Mouse (Mus musculus): ENCODE results near the gene Opcml. TPM values are rescaled to one million over a fixed set of nuclear protein-coding genes. Genes with fewer than 3 reads are reported as not detected.
A peak's percentile ranks its signal among the peaks of the same experiment; 100 is the strongest.

Gene Opcml
- polyA plus RNA-seq, 1 experiment: 88.3 TPM

- no peaks in the 10 kb centered on the region for H3K4me1 ChIP-seq (ENCODE audit: control insufficient read depth, insufficient read depth, low read length)
- TF ChIP-seq POLR2A (IDR thresholded peaks at IDR 0.05; ENCODE audit: extremely low read depth, insufficient read depth, low read length): 0 out of 2 replicates have a peak, but pooled peaks have one; percentile 27
- no peak for TF ChIP-seq CTCF (IDR thresholded peaks at IDR 0.05; ENCODE audit: extremely low read depth, insufficient read depth, low read length)
- H3K4me3 ChIP-seq (ENCODE audit: insufficient read depth, low read length): peak overlapping the region; percentile 90
- H3K27ac ChIP-seq (ENCODE audit: insufficient read depth, low read length): peak overlapping the region; percentile 63
These were observed 1.7 kb downstream of the Opcml start for GRCm38 (mm10) chr9:27792226-27792625.

GRCm38 (mm10) chr9:27792994-27793393, 2.4 kb downstream of the Opcml start:
- H3K4me1 ChIP-seq (ENCODE audit: control insufficient read depth, insufficient read depth, low read length): no peaks in the 10 kb centered on the region
- TF ChIP-seq POLR2A (IDR thresholded peaks at IDR 0.05; ENCODE audit: extremely low read depth, insufficient read depth, low read length): no peak
- no peak for TF ChIP-seq CTCF (IDR thresholded peaks at IDR 0.05; ENCODE audit: extremely low read depth, insufficient read depth, low read length)
- no peak overlapping the region for H3K27ac ChIP-seq (ENCODE audit: insufficient read depth, low read length)
- H3K4me3 ChIP-seq (ENCODE audit: insufficient read depth, low read length): peak overlapping the region; percentile 90

- Histone ChIP-seq H3K27ac (ENCODE audit: insufficient read depth, low read length) (no peak overlapping the region), H3K4me3 (ENCODE audit: insufficient read depth, low read length) (no peak overlapping the region), H3K4me1 (ENCODE audit: control insufficient read depth, insufficient read depth, low read length) (no peaks in the 10 kb centered on the region)
- TF ChIP-seq POLR2A (IDR thresholded peaks at IDR 0.05; ENCODE audit: extremely low read depth, insufficient read depth, low read length) (no peak), CTCF (IDR thresholded peaks at IDR 0.05; ENCODE audit: extremely low read depth, insufficient read depth, low read length) (no peak)
These were observed 6.0 kb downstream of the Opcml start for GRCm38 (mm10) chr9:27796535-27796934.

DNA sequence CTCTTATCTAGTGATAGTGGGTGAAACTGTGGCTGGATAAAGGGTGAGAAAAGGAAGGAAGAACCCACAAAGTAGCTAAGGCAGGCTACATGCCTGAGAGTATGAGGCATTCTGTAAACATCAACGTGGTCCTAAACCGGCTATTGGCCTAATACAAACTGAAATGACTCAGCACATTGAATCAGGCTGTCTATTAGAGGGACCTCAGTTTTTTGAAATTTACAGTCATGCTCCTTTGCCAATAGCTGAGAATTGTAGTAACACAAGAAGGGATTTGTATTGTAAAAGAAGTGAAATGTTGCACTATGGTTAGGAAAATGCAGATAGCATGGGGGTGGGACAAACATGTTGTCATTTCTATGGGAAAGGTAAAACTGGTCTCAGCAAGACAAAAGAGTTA, 10.4 kb downstream of the Opcml start:
- no peak overlapping the region for H3K4me3 ChIP-seq (ENCODE audit: insufficient read depth, low read length)
- H3K27ac ChIP-seq (ENCODE audit: insufficient read depth, low read length): no peak overlapping the region
- peaks cover 1% of the 10 kb centered on the region for H3K4me1 ChIP-seq (ENCODE audit: control insufficient read depth, insufficient read depth, low read length)
- TF ChIP-seq CTCF (IDR thresholded peaks at IDR 0.05; ENCODE audit: extremely low read depth, insufficient read depth, low read length) (no peak), POLR2A (IDR thresholded peaks at IDR 0.05; ENCODE audit: extremely low read depth, insufficient read depth, low read length) (no peak)

DNA sequence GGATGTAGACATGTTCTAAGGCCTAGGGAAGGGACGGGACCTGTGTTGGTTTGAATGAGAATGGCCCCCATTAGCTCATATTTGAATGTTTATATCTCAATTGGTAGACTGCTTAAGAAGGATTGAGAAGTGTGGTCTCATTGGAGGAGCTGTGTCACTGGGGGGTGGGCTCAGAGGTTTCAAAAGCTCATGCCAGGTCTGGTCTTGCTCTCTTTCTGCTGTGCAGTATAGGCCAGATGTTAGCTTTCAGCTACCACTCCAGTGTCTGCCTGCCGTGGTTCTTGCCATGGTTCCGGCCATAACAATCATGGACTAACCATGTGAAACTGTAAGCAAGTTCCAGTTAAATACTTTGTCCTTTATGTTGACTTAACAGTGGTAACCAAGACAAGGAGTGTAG, 11.2 kb downstream of the Opcml start:
- TF ChIP-seq POLR2A (IDR thresholded peaks at IDR 0.05; ENCODE audit: extremely low read depth, insufficient read depth, low read length) (no peak), CTCF (IDR thresholded peaks at IDR 0.05; ENCODE audit: extremely low read depth, insufficient read depth, low read length) (no peak)
- Histone ChIP-seq H3K4me3 (ENCODE audit: insufficient read depth, low read length) (no peak overlapping the region), H3K4me1 (ENCODE audit: control insufficient read depth, insufficient read depth, low read length) (peaks cover 1% of the 10 kb centered on the region), H3K27ac (ENCODE audit: insufficient read depth, low read length) (no peak overlapping the region)

GRCm38 (mm10) chr9:27802379-27802778, 11.8 kb downstream of the Opcml start:
- H3K4me3 ChIP-seq (ENCODE audit: insufficient read depth, low read length): no peak overlapping the region
- H3K27ac ChIP-seq (ENCODE audit: insufficient read depth, low read length): no peak overlapping the region
- H3K4me1 ChIP-seq (ENCODE audit: control insufficient read depth, insufficient read depth, low read length): peaks cover 1% of the 10 kb centered on the region
- no peak for TF ChIP-seq CTCF (IDR thresholded peaks at IDR 0.05; ENCODE audit: extremely low read depth, insufficient read depth, low read length)
- no peak for TF ChIP-seq POLR2A (IDR thresholded peaks at IDR 0.05; ENCODE audit: extremely low read depth, insufficient read depth, low read length)

DNA sequence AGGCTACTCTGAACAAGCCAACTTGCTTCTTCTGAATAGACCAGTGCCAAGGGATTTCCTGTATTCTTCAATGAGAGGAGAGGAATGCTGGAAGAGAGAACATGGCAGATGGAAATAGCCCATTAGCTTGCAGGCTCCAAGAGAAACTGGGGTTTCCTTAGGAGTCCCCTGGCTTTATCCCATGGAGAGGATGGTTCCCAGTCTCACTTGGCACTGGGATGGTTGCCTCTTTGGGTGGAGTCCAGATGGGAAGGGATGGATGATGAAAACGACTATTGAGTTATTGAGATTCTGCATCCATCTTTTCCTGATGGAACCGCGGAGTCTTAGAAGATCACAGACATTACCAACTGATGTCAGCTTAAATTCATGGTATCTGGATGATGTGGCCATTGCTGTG, 13.9 kb downstream of the Opcml start:
- Histone ChIP-seq H3K4me3 (ENCODE audit: insufficient read depth, low read length) (no peak overlapping the region), H3K27ac (ENCODE audit: insufficient read depth, low read length) (no peak overlapping the region), H3K4me1 (ENCODE audit: control insufficient read depth, insufficient read depth, low read length) (peaks cover 1% of the 10 kb centered on the region)
- TF ChIP-seq POLR2A (IDR thresholded peaks at IDR 0.05; ENCODE audit: extremely low read depth, insufficient read depth, low read length) (no peak), CTCF (IDR thresholded peaks at IDR 0.05; ENCODE audit: extremely low read depth, insufficient read depth, low read length) (no peak)

DNA sequence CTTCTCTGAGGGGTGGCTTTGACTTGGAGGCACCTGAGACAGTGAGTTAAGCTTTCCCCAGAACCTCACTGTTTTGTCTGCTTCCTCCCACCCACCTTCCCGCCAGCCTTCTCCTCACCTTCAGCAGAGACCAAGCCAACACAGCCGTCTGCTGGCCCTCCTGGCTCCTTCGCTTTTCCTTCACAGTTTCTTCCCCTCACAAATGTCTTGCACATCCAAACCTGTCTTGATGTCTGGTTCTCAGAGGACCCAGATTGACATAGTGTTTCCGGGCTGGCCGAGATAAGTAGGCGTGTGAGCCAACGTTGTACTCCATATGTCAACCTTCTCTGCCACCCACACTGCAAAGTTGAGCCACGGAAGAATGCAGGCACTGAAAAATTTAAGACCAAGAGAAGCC, 19.2 kb downstream of the Opcml start:
- Histone ChIP-seq H3K4me1 (ENCODE audit: control insufficient read depth, insufficient read depth, low read length) (peaks cover 3% of the 10 kb centered on the region), H3K27ac (ENCODE audit: insufficient read depth, low read length) (no peak overlapping the region), H3K4me3 (ENCODE audit: insufficient read depth, low read length) (no peak overlapping the region)
- TF ChIP-seq POLR2A (IDR thresholded peaks at IDR 0.05; ENCODE audit: extremely low read depth, insufficient read depth, low read length) (no peak), CTCF (IDR thresholded peaks at IDR 0.05; ENCODE audit: extremely low read depth, insufficient read depth, low read length) (no peak)

DNA sequence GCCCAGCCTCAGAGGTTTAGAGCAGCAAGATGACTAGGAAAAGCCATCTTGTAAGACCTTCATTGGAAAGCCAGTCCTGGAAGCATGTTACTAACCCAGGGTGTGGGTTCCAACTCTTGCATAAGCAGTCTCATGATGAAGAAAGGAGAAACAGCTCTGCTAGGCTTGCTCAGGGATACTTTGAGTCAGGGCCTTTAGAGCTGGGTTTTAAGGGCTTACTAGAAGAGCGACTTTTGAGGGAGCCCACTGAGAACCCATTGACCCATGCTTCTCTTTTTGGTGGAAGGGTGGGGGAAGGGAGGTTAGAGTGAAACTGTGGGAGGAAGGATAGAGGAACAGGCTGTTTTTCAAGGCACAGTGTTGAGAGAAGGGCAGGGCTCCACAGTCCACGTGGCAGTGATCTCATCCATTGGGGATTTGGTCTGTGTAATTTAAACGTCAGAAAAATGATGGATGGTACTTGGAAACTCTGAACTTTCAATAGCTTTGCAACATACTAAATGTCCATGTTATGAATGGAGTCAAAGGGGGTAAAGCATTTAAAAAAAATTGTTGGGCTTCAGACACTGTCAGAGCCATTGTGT, 22.7 kb downstream of the Opcml start:
- TF ChIP-seq POLR2A (IDR thresholded peaks at IDR 0.05; ENCODE audit: extremely low read depth, insufficient read depth, low read length): no peak
- no peak for TF ChIP-seq CTCF (IDR thresholded peaks at IDR 0.05; ENCODE audit: extremely low read depth, insufficient read depth, low read length)
- Histone ChIP-seq H3K4me1 (ENCODE audit: control insufficient read depth, insufficient read depth, low read length) (peaks cover 1% of the 10 kb centered on the region; the same call in 1 of the 2 replicates), H3K27ac (ENCODE audit: insufficient read depth, low read length) (no peak overlapping the region), H3K4me3 (ENCODE audit: insufficient read depth, low read length) (no peak overlapping the region)

DNA sequence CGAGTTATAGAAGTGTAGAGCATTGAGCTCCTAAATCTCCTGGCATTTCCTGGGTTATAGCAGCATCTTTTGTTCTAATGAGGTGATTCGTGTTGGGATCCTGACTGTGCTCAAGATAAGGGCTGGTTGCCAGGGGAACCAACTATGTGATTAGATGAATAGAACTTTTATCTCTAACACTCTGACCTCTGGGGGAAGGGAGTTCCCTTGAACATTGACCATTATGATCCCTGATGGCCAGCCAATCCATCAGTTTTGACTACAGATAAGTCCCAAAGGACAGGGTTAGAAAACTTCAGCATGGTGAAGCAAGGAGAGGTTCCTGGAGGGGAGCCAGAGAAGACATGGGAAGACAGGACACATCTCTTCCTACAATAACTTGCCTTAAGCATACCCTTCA, 23.6 kb downstream of the Opcml start:
- no peak overlapping the region for H3K27ac ChIP-seq (ENCODE audit: insufficient read depth, low read length)
- no peak for TF ChIP-seq POLR2A (IDR thresholded peaks at IDR 0.05; ENCODE audit: extremely low read depth, insufficient read depth, low read length)
- no peak for TF ChIP-seq CTCF (IDR thresholded peaks at IDR 0.05; ENCODE audit: extremely low read depth, insufficient read depth, low read length)
- H3K4me3 ChIP-seq (ENCODE audit: insufficient read depth, low read length): no peak overlapping the region
- H3K4me1 ChIP-seq (ENCODE audit: control insufficient read depth, insufficient read depth, low read length): peaks cover 1% of the 10 kb centered on the region; the same call in 1 of the 2 replicates

All from cortical plate, adult 2 months (tissue).